ENCODE assay signal across 12 mouse cellular contexts in the genomic region with DNA sequence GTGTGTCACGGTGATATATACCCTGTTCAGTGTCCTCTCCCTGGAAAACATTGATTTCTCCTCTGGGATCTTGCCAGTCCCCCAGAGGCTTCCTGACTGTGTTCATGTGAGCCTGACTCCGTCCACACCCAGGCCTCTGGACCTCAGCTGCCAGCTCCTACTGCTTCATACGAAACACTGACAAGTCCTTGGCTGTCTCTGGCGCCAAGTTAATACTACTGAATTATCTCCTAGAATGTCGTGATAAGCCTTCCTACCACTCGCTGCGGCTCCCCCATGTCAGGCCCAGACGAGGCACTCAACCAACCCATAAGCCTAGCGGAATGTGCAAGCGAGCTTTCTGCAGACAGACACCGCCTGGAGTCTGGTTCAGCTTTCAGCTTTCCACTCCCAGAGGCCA.
DNase-seq lines count a peak whose midpoint lies in the region; ATAC-seq and TF ChIP-seq lines count a peak whose summit lies in the region.
"Had no signal": no experiment of that assay in that cellular context is flagged by ENCODE, and none has a peak within 500 bp of the region (broad histone marks: within the 10 kb centered on the region; RNA-seq: fewer than 3 reads in every experiment).

No protein-coding gene starts in this region.

- DNase-seq in heart, embryonic 10.5 days (ENCODE audit: low spot score): no peak
- DNase-seq in heart, adult 11 months: no peak
- DNase-seq in kidney, adult 18-20 months: no peak
- peak; percentile 59 for DNase-seq in brain, embryonic 14.5 days (ENCODE audit: low read depth)
- peak; percentile 28 for DNase-seq in kidney, postnatal 0 days (ENCODE audit: low spot score)
- no peak for DNase-seq in testis, postnatal 14 days (ENCODE audit: low spot score)
- no peak for DNase-seq in layer of hippocampus, adult 9-10 months (ENCODE audit: low spot score)
- DNase-seq: adrenal gland, postnatal 25 days; cerebellum, adult 9-11 months; left cerebral cortex, postnatal 4 days had no signal

- no peak overlapping the region for H3K9ac ChIP-seq in kidney, embryonic 16.5 days (replicated peaks; ENCODE audit: low read length)
- no peak overlapping the region for H3K9ac ChIP-seq in kidney, postnatal 0 days (ENCODE audit: low read depth, low read length)
- H3K9ac ChIP-seq: midbrain, embryonic 12.5 days had no signal

- H3K4me3 ChIP-seq in heart, embryonic 10.5 days: no peak overlapping the region
- H3K4me3 ChIP-seq in kidney, embryonic 16.5 days (ENCODE audit: low read length): no peak overlapping the region
- no peak overlapping the region for H3K4me3 ChIP-seq in kidney, postnatal 0 days (replicated peaks; ENCODE audit: low read depth, low read length)
- H3K4me3 ChIP-seq: midbrain, embryonic 12.5 days had no signal

- no peaks in the 10 kb centered on the region for H3K36me3 ChIP-seq in heart, embryonic 10.5 days
- H3K36me3 ChIP-seq in kidney, embryonic 16.5 days (ENCODE audit: insufficient read depth, low read length): no peaks in the 10 kb centered on the region
- no peaks in the 10 kb centered on the region for H3K36me3 ChIP-seq in kidney, postnatal 0 days (ENCODE audit: insufficient read depth, low read length)
- H3K36me3 ChIP-seq: midbrain, embryonic 12.5 days had no signal

- H3K27ac ChIP-seq in heart, embryonic 10.5 days: peak overlapping the region; percentile 74
- H3K27ac ChIP-seq in kidney, embryonic 16.5 days (ENCODE audit: low read length): no peak overlapping the region
- H3K27ac ChIP-seq in kidney, postnatal 0 days: no peak overlapping the region
- H3K27ac ChIP-seq: midbrain, embryonic 12.5 days had no signal

- no peak overlapping the region for H3K4me2 ChIP-seq in kidney, embryonic 16.5 days (replicated peaks; ENCODE audit: low read depth, low read length)
- no peak overlapping the region for H3K4me2 ChIP-seq in kidney, postnatal 0 days (ENCODE audit: low read length)
- H3K4me2 ChIP-seq: midbrain, embryonic 12.5 days had no signal

- H3K9me3 ChIP-seq in heart, embryonic 10.5 days: no peaks in the 10 kb centered on the region
- H3K9me3 ChIP-seq in kidney, embryonic 16.5 days (ENCODE audit: low read length): no peaks in the 10 kb centered on the region
- H3K9me3 ChIP-seq in kidney, postnatal 0 days (replicated peaks; ENCODE audit: low read length): no peaks in the 10 kb centered on the region
- H3K9me3 ChIP-seq: midbrain, embryonic 12.5 days had no signal

- ATAC-seq in kidney, embryonic 16.5 days (ENCODE audit: low FRiP score, low TSS enrichment): peak; percentile 42; the same call in 1 of the 2 replicates
- no peak for ATAC-seq in kidney, postnatal 0 days (replicated peaks; ENCODE audit: low FRiP score, low read depth)

- TF ChIP-seq CTCF in brain, embryonic 14.5 days (IDR thresholded peaks at IDR 0.05; ENCODE audit: borderline replicate concordance, extremely low read depth, insufficient read depth, insufficient read length): no peak
- TF ChIP-seq CTCF in kidney, postnatal 0 days (IDR thresholded peaks at IDR 0.05; ENCODE audit: low read depth): no peak

- no peak for TF ChIP-seq POLR2A in brain, embryonic 14.5 days (IDR thresholded peaks at IDR 0.05; ENCODE audit: borderline replicate concordance, extremely low read depth, insufficient read depth, insufficient read length, poor library complexity, severe bottlenecking)

- 24% methylated on average over 11 of the region's 11 CpGs for WGBS in heart, embryonic 10.5 days
- WGBS in kidney, embryonic 16.5 days: 49% methylated on average over 11 of the region's 11 CpGs
- WGBS in kidney, postnatal 0 days: 44% methylated on average over 11 of the region's 11 CpGs

- peaks cover 47% of the 10 kb centered on the region for H3K4me1 ChIP-seq in heart, embryonic 10.5 days
- peaks cover 3% of the 10 kb centered on the region; the same call in 1 of the 2 replicates for H3K4me1 ChIP-seq in kidney, embryonic 16.5 days (ENCODE audit: insufficient read depth, low read length)
- no peaks in the 10 kb centered on the region for H3K4me1 ChIP-seq in kidney, postnatal 0 days (replicated peaks; ENCODE audit: insufficient read depth, low read length)
- H3K4me1 ChIP-seq: midbrain, embryonic 12.5 days had no signal

- no peaks in the 10 kb centered on the region for H3K27me3 ChIP-seq in heart, embryonic 10.5 days (ENCODE audit: insufficient read depth, poor library complexity, severe bottlenecking)
- H3K27me3 ChIP-seq in kidney, embryonic 16.5 days (ENCODE audit: insufficient read depth, low read length): no peaks in the 10 kb centered on the region
- H3K27me3 ChIP-seq in kidney, postnatal 0 days (ENCODE audit: insufficient read depth, low read length): no peaks in the 10 kb centered on the region
- H3K27me3 ChIP-seq: midbrain, embryonic 12.5 days had no signal

Comparison
In these comparisons a context has a peak if more than half of its experiments do, and no peak if none do; other contexts are left out.
1. DNase-seq: peak in brain, embryonic 14.5 days (single experiment) and kidney, postnatal 0 days (single experiment); none in heart, embryonic 10.5 days (single experiment), heart, adult 11 months (single experiment), kidney, adult 18-20 months (single experiment), testis, postnatal 14 days (single experiment) and layer of hippocampus, adult 9-10 months (single experiment).